Mouse (Mus musculus) NIH3T3 (cell line): ENCODE results near the gene Hpcal1.
"Not testable (repeated sequence)": the region's sequence is repeated elsewhere in the genome, so short reads cannot be mapped to it uniquely, and the experiment has no call there.

Source experiments
- DNase-seq: peaks from one replicate; pipeline ENCODE4 v3.0.0-alpha.2; 2012; ENCODE audit warnings: low read depth

The Hpcal1 gene

DNA sequence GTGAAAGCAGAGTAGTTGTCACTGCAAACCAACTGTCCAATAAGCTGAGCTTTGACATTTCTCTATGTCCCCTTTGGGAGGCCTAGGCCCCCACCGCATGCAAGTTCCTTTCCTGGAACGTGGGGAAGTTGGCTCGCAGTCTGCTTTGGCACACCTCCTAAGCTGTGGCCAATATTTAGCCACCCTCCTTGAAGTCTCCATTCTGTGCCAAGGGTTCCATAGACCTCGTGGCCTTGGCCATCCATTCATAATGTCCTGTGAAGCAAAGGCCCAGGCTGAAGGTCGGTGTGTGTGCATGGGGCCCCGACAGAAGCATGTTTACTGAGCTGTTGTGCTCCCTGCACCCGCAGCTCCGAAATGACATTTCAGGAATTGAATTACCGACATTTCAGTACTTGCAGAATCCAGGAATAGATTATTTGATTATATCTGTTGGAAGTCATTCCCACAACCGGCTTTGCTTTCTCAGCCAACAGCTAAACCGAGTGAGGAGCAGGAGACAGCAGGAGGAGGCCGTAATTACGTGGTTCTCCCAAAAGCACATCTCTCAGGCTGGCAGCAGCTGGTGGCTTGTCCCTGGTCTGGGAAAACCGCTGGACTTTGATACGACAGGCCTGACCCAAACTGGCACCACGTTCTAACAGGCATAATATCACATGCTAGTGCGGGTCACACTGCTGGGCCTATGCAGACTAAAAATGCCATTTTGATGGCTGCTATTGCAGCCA lies 51.1 kb downstream of the Hpcal1 start:
- DNase-seq: no peak

- no peak for DNase-seq
Observed at GRCm38 (mm10) chr12:17742571-17743321, 52.1 kb downstream of the Hpcal1 start.

GRCm38 (mm10) chr12:17745431-17745830 lies 54.8 kb downstream of the Hpcal1 start:
- DNase-seq: no peak

DNA sequence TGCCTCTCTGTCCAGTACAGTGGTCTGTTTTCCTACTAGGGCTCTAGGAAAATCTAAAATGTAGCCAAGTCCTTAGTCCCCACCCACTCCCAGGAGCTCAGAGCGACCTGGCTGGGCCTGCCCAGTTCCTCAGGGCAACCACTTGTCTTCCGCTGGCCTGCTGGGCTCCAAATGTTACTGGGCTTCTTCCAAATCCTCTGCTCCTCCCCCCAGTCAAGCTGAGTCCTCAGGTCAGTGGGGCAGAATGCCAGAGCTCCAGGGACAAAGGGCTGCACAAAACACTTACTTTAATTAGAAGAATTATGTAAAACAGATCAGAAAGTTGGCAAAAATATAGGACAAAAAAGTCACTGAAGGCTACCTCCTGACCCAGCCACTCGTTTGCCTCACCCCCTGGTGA lies 56.1 kb downstream of the Hpcal1 start:
- peak; percentile 64 for DNase-seq

DNA sequence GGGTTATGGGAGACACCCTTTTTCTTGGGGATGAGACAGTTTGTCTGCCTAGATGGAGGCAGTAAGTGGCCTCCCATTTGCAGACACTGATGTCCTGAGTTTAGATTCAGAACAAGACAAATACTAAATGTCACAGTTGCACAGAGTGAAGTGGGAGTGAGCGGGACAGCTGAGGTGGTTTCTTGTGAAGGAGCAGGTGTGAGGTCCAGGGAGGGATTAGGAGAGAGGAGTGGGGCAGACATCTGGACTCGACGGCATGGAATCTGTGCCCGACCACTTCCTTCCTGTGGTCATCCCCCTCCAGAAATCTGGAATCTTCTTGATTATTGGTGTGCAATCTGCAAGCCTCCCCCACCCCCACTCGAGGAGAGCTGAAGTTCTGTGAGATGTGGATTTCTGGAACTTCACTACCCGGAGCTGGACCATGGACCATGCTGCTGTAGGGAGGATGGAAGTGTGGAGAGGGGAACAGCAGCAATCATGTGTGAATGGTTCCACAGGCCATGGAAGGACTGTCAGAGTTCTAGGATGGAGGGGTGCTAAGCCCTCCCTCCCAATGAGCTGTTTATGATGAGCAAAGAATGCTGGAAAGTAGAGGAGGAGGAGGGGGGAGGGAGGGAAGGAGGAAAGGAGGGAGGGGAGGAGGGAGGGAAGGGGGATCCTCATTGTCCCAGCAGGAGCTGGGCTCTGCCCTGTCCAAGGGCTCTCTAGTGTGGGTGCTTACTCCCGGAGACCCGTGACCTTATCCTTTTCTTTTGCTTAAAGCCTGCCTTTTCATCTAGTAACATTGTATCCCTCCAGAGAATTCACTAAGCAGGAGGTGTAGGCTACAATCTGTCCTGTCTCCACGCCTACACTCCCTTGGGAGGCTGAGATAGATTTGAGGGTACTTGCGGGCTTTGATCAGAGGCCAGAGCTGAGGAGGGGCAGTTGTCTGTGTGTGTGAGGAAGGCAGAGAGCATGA lies 56.8 kb downstream of the Hpcal1 start:
- DNase-seq: no peak

DNA sequence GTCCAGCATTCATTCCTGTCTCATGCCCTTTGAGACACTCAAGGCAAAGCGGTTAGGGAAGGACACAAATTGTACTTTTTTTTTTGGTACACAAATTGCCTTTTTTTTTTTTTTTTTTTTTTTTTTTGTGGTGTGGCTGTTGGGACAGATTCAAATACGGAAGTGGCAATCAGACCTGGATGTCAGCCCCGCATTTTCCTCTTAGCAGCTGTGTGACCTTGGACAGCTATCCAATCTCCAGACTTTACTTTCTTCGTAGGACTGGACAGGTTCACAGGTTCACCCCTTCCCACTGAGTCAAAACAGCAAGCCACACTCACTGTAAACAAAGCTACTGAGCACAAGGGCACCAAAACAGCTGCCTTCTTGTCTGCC lies 57.5 kb downstream of the Hpcal1 start:
- no peak for DNase-seq

GRCm38 (mm10) chr12:17749784-17750183 lies 59.1 kb downstream of the Hpcal1 start:
- DNase-seq: no peak

- DNase-seq: peak; percentile 79
Observed at GRCm38 (mm10) chr12:17750500-17750899, 59.8 kb downstream of the Hpcal1 start.

- no peak for DNase-seq
Observed at GRCm38 (mm10) chr12:17752828-17753227, 62.2 kb downstream of the Hpcal1 start.

GRCm38 (mm10) chr12:17754771-17755170 lies 64.1 kb downstream of the Hpcal1 start:
- DNase-seq: no peak

- DNase-seq: peak; percentile 48
Observed at GRCm38 (mm10) chr12:17756891-17757290, 66.2 kb downstream of the Hpcal1 start.

DNA sequence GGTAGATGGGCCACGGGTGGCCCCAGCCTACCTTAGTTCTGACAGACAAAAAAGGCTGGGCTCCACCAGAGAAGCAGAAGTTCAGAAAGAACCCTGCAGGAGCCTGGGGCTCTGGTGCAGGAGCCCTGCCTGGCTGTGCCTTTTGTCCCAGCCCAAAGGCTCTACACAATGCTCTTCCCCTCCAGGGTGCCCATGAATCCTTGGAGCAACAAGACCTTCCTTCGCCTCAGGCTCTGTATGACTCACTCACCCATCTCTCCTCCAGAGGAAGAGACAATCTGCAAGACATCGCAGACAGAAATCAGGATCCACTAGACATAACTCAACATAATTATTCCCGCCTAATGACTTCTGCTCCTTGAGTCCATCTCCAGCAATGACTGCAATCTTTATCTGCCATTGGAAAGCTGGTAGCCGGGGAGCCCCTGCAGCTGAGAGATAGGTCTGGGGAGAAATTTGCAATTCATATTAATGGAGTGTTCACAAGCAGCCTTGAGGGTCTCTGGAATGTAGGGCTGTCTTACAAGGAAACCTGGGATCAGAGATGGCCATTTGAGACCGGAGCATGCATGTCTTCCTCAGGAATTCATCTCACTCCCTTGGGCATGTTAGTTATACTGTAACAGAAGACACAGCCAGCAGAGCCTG lies 71.8 kb downstream of the Hpcal1 start:
- peak; percentile 51 for DNase-seq

DNA sequence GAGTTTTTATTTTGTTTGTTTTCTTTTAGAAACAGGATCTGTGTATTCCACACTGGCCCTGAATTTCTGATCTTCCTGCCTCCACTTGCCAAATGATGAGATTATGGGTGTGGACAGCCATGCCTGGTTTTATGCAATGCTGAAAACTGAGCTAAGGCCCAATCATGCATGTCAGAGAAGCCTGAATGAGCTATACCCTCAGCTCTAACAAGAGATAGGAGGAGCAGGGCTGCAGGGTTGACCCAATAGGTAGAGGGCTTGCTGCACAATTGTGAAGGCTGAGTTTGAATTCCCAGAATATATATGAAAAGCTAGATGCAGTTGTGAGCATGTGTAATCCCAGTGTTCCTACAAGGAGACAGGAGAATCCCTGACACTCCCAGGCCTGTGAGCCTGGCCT lies 72.4 kb downstream of the Hpcal1 start:
- no peak for DNase-seq

- no peak for DNase-seq
Observed at GRCm38 (mm10) chr12:17764005-17764404, 73.3 kb downstream of the Hpcal1 start.

GRCm38 (mm10) chr12:17767567-17767966 lies 76.9 kb downstream of the Hpcal1 start:
- DNase-seq: not testable (repeated sequence)

DNA sequence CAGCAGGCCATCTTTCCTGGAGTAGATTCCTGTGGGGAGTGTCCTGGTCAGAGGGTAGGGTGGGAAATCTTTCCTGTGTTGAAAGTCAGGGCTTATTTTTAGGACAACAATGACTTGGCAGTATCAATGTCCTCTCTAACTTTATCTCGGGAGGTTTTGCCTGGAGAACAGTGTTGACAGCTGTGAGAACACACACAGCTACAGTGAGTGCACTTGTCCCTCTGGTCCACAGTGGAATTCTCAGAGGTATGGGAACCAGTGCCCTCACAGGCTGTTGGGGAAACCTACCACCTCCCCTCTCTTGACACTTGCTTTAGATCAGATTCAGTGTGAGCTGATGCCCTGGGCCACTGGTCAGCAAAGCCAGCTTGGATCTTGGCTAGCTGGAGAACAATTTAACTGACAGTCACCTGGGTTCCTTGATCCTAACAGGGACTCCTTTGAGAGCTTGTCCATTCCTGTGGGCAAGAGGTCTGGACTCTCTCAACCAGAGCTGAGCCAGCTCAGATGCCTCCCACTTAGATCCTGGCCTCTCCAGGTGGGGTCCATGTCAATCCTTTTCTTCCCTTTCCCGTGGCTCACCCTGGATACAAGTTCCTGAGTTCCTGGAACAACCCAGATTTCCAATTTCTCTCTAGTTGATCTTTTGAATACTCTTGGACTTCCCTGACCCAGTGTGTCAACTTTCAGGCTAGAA lies 79.0 kb downstream of the Hpcal1 start:
- DNase-seq: no peak

- no peak for DNase-seq
Observed at GRCm38 (mm10) chr12:17770538-17770937, 79.9 kb downstream of the Hpcal1 start.

GRCm38 (mm10) chr12:17773721-17774120 lies 83.1 kb downstream of the Hpcal1 start:
- peak; percentile 77 for DNase-seq

DNA sequence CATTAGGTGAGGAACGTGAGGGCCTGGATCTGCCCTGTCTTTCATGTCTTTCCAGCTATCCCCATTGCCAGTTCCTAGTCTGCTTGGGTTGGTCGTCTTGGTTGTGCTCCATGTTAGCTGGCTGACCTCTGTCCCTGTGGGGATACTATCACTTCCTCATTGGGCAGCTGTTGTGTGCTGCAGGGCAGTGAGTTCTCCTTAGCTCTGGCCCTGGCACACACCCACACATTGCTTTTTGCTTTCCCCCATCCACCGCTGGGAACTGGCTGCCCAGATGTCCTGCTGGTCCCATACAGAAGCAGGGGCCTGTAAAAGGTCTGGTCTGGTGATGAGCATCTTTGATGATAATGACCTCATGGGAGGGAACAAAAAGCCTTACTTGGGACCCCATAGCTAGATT lies 84.2 kb downstream of the Hpcal1 start:
- not testable (repeated sequence) for DNase-seq

GRCm38 (mm10) chr12:17778320-17778719 lies 87.7 kb downstream of the Hpcal1 start:
- peak; percentile 61 for DNase-seq

DNA sequence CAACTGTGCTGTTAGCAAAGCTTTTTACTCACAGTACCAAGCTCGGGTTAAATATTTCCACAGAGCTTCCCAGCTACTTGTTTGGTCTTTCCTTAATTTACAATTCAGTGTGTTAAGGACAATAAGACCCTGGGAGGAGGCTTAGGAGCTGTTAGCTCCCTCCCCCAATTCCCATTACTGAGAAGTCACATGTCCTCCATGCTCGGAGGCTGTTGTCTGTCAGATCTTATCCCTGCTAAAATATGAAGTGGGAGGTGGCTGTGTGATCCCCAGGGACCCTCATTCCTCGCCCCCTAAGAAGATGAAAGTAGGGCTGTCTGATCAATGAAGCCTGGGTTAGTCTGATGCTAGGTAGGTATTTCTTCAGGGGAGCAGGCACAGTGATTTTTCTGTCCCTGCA lies 88.4 kb downstream of the Hpcal1 start:
- no peak for DNase-seq
